ENCODE assay signal across 8 mouse cellular contexts in genomic region chr2:153239860-153240480, GRCm38 (mm10). TPM values are rescaled to one million over a fixed set of nuclear protein-coding genes. Genes with fewer than 3 reads are reported as not detected.
A peak's percentile ranks its signal among the peaks of the same experiment; 100 is the strongest.
DNase-seq lines count a peak whose midpoint lies in the region; ATAC-seq and TF ChIP-seq lines count a peak whose summit lies in the region.

No protein-coding gene starts in this region.

- no peak for TF ChIP-seq EP300 in lung, postnatal 0 days (IDR thresholded peaks at IDR 0.05)

- WGBS in lung, postnatal 0 days: 6% methylated on average over 19 of the region's 22 CpGs
- 9% methylated on average over 22 of the region's 22 CpGs for WGBS in hindbrain, embryonic 14.5 days
- WGBS in midbrain, embryonic 13.5 days: 1% methylated on average over 21 of the region's 22 CpGs

- no peak for DNase-seq in lung, postnatal 0 days (ENCODE audit: low spot score)
- no peak for DNase-seq in lung, postnatal 36 days
- DNase-seq in hindbrain, embryonic 14.5 days (ENCODE audit: low spot score): no peak
- DNase-seq in frontal cortex, postnatal 36 days (ENCODE audit: low spot score in 2 of 2): no peak
- no peak for DNase-seq in left cerebral cortex, adult 18-20 months (ENCODE audit: low spot score in 2 of 2)

- peak overlapping the region; percentile 94 for H3K4me2 ChIP-seq in lung, postnatal 0 days (replicated peaks; ENCODE audit: low read depth, low read length)
- peak overlapping the region; percentile 90 for H3K4me2 ChIP-seq in hindbrain, embryonic 14.5 days (replicated peaks)
- H3K4me2 ChIP-seq in midbrain, embryonic 13.5 days (replicated peaks): peak overlapping the region; percentile 94

- TF ChIP-seq CTCF in lung, postnatal 0 days (IDR thresholded peaks at IDR 0.05): no peak
- no peak for TF ChIP-seq CTCF in cortical plate, adult 2 months (IDR thresholded peaks at IDR 0.05; ENCODE audit: extremely low read depth, insufficient read depth, low read length)

- TF ChIP-seq POLR2A in cortical plate, adult 2 months (IDR thresholded peaks at IDR 0.05; ENCODE audit: extremely low read depth, insufficient read depth, low read length): no peak

- H3K36me3 ChIP-seq in lung, postnatal 0 days (ENCODE audit: insufficient read depth, low read length): peaks cover 5% of the 10 kb centered on the region
- H3K36me3 ChIP-seq in hindbrain, embryonic 14.5 days (replicated peaks; ENCODE audit: control insufficient read depth, insufficient read depth): peaks cover 16% of the 10 kb centered on the region
- peaks cover 25% of the 10 kb centered on the region for H3K36me3 ChIP-seq in midbrain, embryonic 13.5 days

- H3K4me3 ChIP-seq in lung, postnatal 0 days (ENCODE audit: low read depth, low read length): peak overlapping the region; percentile 98
- peak overlapping the region; percentile 96 for H3K4me3 ChIP-seq in cortical plate, adult 2 months (ENCODE audit: insufficient read depth, low read length)
- peak overlapping the region; percentile 94 for H3K4me3 ChIP-seq in hindbrain, embryonic 14.5 days (replicated peaks; ENCODE audit: low read length)
- H3K4me3 ChIP-seq in midbrain, embryonic 13.5 days (replicated peaks): peak overlapping the region; percentile 97

- H3K4me1 ChIP-seq in lung, postnatal 0 days (ENCODE audit: insufficient read depth, low read depth, low read length): peaks cover 7% of the 10 kb centered on the region; the same call in 1 of the 2 replicates
- H3K4me1 ChIP-seq in cortical plate, adult 2 months (ENCODE audit: control insufficient read depth, insufficient read depth, low read length): peaks cover 9% of the 10 kb centered on the region
- peaks cover 37% of the 10 kb centered on the region for H3K4me1 ChIP-seq in hindbrain, embryonic 14.5 days (replicated peaks; ENCODE audit: control insufficient read depth, insufficient read depth, low read length)
- H3K4me1 ChIP-seq in midbrain, embryonic 13.5 days (replicated peaks): peaks cover 55% of the 10 kb centered on the region

- no peaks in the 10 kb centered on the region for H3K27me3 ChIP-seq in lung, postnatal 0 days (replicated peaks; ENCODE audit: insufficient read depth, low read length)
- no peaks in the 10 kb centered on the region for H3K27me3 ChIP-seq in hindbrain, embryonic 14.5 days (ENCODE audit: control insufficient read depth, insufficient read depth, low read length)
- no peaks in the 10 kb centered on the region for H3K27me3 ChIP-seq in midbrain, embryonic 13.5 days

- no peak for ATAC-seq in lung, postnatal 0 days
- no peak for ATAC-seq in hindbrain, embryonic 14.5 days (ENCODE audit: low FRiP score)
- ATAC-seq in midbrain, embryonic 13.5 days: no peak
- ATAC-seq in cerebellum, adult (ENCODE audit: insufficient number of reproducible peaks, low FRiP score, low TSS enrichment): no peak

- peak overlapping the region; percentile 46 for H3K9ac ChIP-seq in lung, postnatal 0 days (replicated peaks; ENCODE audit: low read depth)
- H3K9ac ChIP-seq in hindbrain, embryonic 14.5 days: peak overlapping the region; percentile 98
- peak overlapping the region; percentile 99 for H3K9ac ChIP-seq in midbrain, embryonic 13.5 days (replicated peaks)

- H3K27ac ChIP-seq in lung, postnatal 0 days (ENCODE audit: low read length): peak overlapping the region; percentile 92
- H3K27ac ChIP-seq in cortical plate, adult 2 months (ENCODE audit: insufficient read depth, low read length): no peak overlapping the region
- H3K27ac ChIP-seq in hindbrain, embryonic 14.5 days: peak overlapping the region; percentile 83; the same call in 1 of the 2 replicates
- H3K27ac ChIP-seq in midbrain, embryonic 13.5 days: peak overlapping the region; percentile 89

- no peaks in the 10 kb centered on the region for H3K9me3 ChIP-seq in lung, postnatal 0 days (ENCODE audit: low read length)
- no peaks in the 10 kb centered on the region for H3K9me3 ChIP-seq in hindbrain, embryonic 14.5 days (ENCODE audit: control insufficient read depth, low read length)
- H3K9me3 ChIP-seq in midbrain, embryonic 13.5 days: no peaks in the 10 kb centered on the region

RNA-seq across cellular contexts. Expression of gene Plagl2, which starts 1.3 kb away (rescaled TPM):
- 6.8 and 7.1 TPM in 2 replicates for polyA plus RNA-seq in lung, postnatal 0 days (2015; fragmentation: Nextera tagmentation; extraction: Ambion mirVana)
- 3.5 and 3.7 TPM in 2 replicates for polyA plus RNA-seq in cortical plate, adult 2 months (2012; rRNA removed)
- polyA plus RNA-seq in hindbrain, embryonic 14.5 days (2014; fragmentation: Nextera tagmentation; extraction: Ambion mirVana): 6.4 and 8.7 TPM in 2 replicates
- polyA plus RNA-seq in midbrain, embryonic 13.5 days (2015; fragmentation: Nextera tagmentation; extraction: Ambion mirVana): 10.1 and 10.8 TPM in 2 replicates
- total RNA-seq in left cerebral cortex, adult 18-20 months (2021): 1 to 10 TPM; 5.9 to 6.5 TPM

RNA-seq across cellular contexts. Expression of gene Pofut1, which starts 1.4 kb away (rescaled TPM):
- 2.8 and 3.1 TPM in 2 replicates for polyA plus RNA-seq in lung, postnatal 0 days (2015; fragmentation: Nextera tagmentation; extraction: Ambion mirVana)
- 17.9 and 19.3 TPM in 2 replicates for polyA plus RNA-seq in cortical plate, adult 2 months (2012; rRNA removed)
- polyA plus RNA-seq in hindbrain, embryonic 14.5 days (2014; fragmentation: Nextera tagmentation; extraction: Ambion mirVana): 5.3 and 6.3 TPM in 2 replicates
- 5.4 and 5.7 TPM in 2 replicates for polyA plus RNA-seq in midbrain, embryonic 13.5 days (2015; fragmentation: Nextera tagmentation; extraction: Ambion mirVana)
- total RNA-seq in left cerebral cortex, adult 18-20 months (2021): 10 to 100 TPM; 13.8 to 15.8 TPM

RNA-seq across cellular contexts. Expression of gene Tspyl3, which starts 14.7 kb away (rescaled TPM):
- 4.7 and 5.5 TPM in 2 replicates for polyA plus RNA-seq in lung, postnatal 0 days (2015; fragmentation: Nextera tagmentation; extraction: Ambion mirVana)
- 27.4 and 28.4 TPM in 2 replicates for polyA plus RNA-seq in cortical plate, adult 2 months (2012; rRNA removed)
- 31.7 and 34.1 TPM in 2 replicates for polyA plus RNA-seq in hindbrain, embryonic 14.5 days (2014; fragmentation: Nextera tagmentation; extraction: Ambion mirVana)
- polyA plus RNA-seq in midbrain, embryonic 13.5 days (2015; fragmentation: Nextera tagmentation; extraction: Ambion mirVana): 22.3 and 23.5 TPM in 2 replicates
- total RNA-seq in left cerebral cortex, adult 18-20 months (2021): 10 to 100 TPM; 24.3 to 24.8 TPM

RNA-seq across cellular contexts. Expression of gene Kif3b, which starts 51.2 kb away (rescaled TPM):
- 4.7 and 5.2 TPM in 2 replicates for polyA plus RNA-seq in lung, postnatal 0 days (2015; fragmentation: Nextera tagmentation; extraction: Ambion mirVana)
- 34.3 and 34.6 TPM in 2 replicates for polyA plus RNA-seq in cortical plate, adult 2 months (2012; rRNA removed)
- 17.3 and 21.2 TPM in 2 replicates for polyA plus RNA-seq in hindbrain, embryonic 14.5 days (2014; fragmentation: Nextera tagmentation; extraction: Ambion mirVana)
- polyA plus RNA-seq in midbrain, embryonic 13.5 days (2015; fragmentation: Nextera tagmentation; extraction: Ambion mirVana): 15.4 and 15.6 TPM in 2 replicates
- 10 to 100 TPM; 53.5 to 56.9 TPM for total RNA-seq in left cerebral cortex, adult 18-20 months (2021)

Comparison
In these comparisons a context has a peak if more than half of its experiments do, and no peak if none do; other contexts are left out.
1. H3K9ac ChIP-seq: peak in every context shown above with its lines; median percentile 99 in midbrain, embryonic 13.5 days; 98 in hindbrain, embryonic 14.5 days; 46 in lung, postnatal 0 days.